Mouse (Mus musculus): ENCODE results near the gene Mdn1. TPM values are rescaled to one million over a fixed set of nuclear protein-coding genes. Genes with fewer than 3 reads are reported as not detected.

The Mdn1 gene
- total RNA-seq, 2 experiments from 2014 or later = 29.2 to 72.6 TPM

GRCm38 (mm10) chr4:32779996-32780395, 123.1 kb downstream of the Mdn1 start:
- ATAC-seq (replicated peaks; ENCODE audit: poor library complexity) = peak; percentile 66

- no peak for ATAC-seq (replicated peaks; ENCODE audit: poor library complexity)
These were observed 130.2 kb downstream of the Mdn1 start for GRCm38 (mm10) chr4:32787110-32787509.

GRCm38 (mm10) chr4:32789020-32789419, 132.1 kb downstream of the Mdn1 start:
- ATAC-seq (replicated peaks; ENCODE audit: poor library complexity) = no peak

GRCm38 (mm10) chr4:32798976-32799375, 142.1 kb downstream of the Mdn1 start:
- no peak for ATAC-seq (replicated peaks; ENCODE audit: poor library complexity)

- ATAC-seq (replicated peaks; ENCODE audit: poor library complexity) = peak; percentile 99
These were observed 143.2 kb downstream of the Mdn1 start, which contains the start of gene Lyrm2 for GRCm38 (mm10) chr4:32799966-32800576. Gene Lyrm2, plus strand, starts transcription at chr4:32800253.

GRCm38 (mm10) chr4:32800577-32801170, 143.8 kb downstream of the Mdn1 start:
- no peak for ATAC-seq (replicated peaks; ENCODE audit: poor library complexity)

GRCm38 (mm10) chr4:32817478-32817877, 160.6 kb downstream of the Mdn1 start:
- ATAC-seq (replicated peaks; ENCODE audit: poor library complexity) = 0 out of 2 replicates have a peak, but pooled peaks have one; percentile 4

- no peak for ATAC-seq (replicated peaks; ENCODE audit: poor library complexity)
These were observed 163.8 kb downstream of the Mdn1 start for GRCm38 (mm10) chr4:32820676-32821075.

- no peak for ATAC-seq (replicated peaks; ENCODE audit: poor library complexity)
These were observed 167.3 kb downstream of the Mdn1 start for GRCm38 (mm10) chr4:32824254-32824653.

Other genes starting within 250 kb of the Mdn1 start
- not detected in 2 replicates for gene Gja10, start 54.4 kb upstream of the Mdn1 start, total RNA-seq (2015)
- 0.12 TPM in 1 of 2 replicates, not detected in the other for gene Gja10, start 54.4 kb upstream of the Mdn1 start, total RNA-seq (2017)
- 39.1 and 46.3 TPM in 2 replicates for gene Casp8ap2, start 41.7 kb upstream of the Mdn1 start, total RNA-seq (2015)
- 44.9 and 53.8 TPM in 2 replicates for gene Casp8ap2, start 41.7 kb upstream of the Mdn1 start, total RNA-seq (2017)
- gene Lyrm2, start 143.1 kb downstream of the Mdn1 start, total RNA-seq (2015) = 16.4 and 33.8 TPM in 2 replicates
- 58.5 and 87.4 TPM in 2 replicates for gene Lyrm2, start 143.1 kb downstream of the Mdn1 start, total RNA-seq (2017)